Mouse (Mus musculus) heart, adult 2 months (tissue): ENCODE data around the gene Pex13.

Experiments
- CTCF ChIP-seq: fragments of 200-600 bp; IDR thresholded peaks from 2 replicates; pipeline ENCODE4 v1.8.1; 2022; ENCODE audit warnings: antibody characterized with exemption, mild to moderate bottlenecking, moderate library complexity
- EP300 ChIP-seq: fragments of 200-500 bp; IDR thresholded peaks from 2 replicates; pipeline ENCODE4 v1.6.1; 2011; ENCODE audit warnings: low read depth, low read length, control low read depth; ENCODE audit not compliant: insufficient read depth
- POLR2A ChIP-seq: fragments of 200-500 bp; IDR thresholded peaks from 2 replicates; pipeline ENCODE4 v1.6.1; 2011; ENCODE audit warnings: mild to moderate bottlenecking, low read depth, low read length, control low read depth; ENCODE audit not compliant: insufficient read depth

GRCm38 (mm10) chr11:23653666-23654065, 12.1 kb downstream of the Pex13 start:
- TF ChIP-seq CTCF: no peak
- no peak for TF ChIP-seq POLR2A
- TF ChIP-seq EP300: no peak
